Mouse (Mus musculus) stomach, embryonic 14.5 days (tissue): ENCODE data around the gene Bicdl2. TPM values are rescaled to one million over a fixed set of nuclear protein-coding genes. Genes with fewer than 3 reads are reported as not detected.

Source experiments
- ATAC-seq: fragments of 200-750 bp; cut with Nextera tagmentation; 2 replicates; pipeline ENCODE4 v1.8.0; 2017; ENCODE audit warnings: low read depth, moderate TSS enrichment; ENCODE audit not compliant: insufficient number of reproducible peaks, insufficient read depth, low FRiP score
- H3K27ac ChIP-seq: fragments of 300-500 bp; sonication (generic); 2 replicates; pipeline ENCODE4 v1.5.1; 2014; ENCODE audit warnings: mild to moderate bottlenecking, low read length, moderate library complexity, mixed read lengths
- H3K27me3 ChIP-seq: fragments of 300-500 bp; sonication (generic); 2 replicates; pipeline ENCODE4 v1.6.1; 2014; ENCODE audit warnings: low read length, control low read depth, mixed read lengths; ENCODE audit not compliant: control insufficient read depth, insufficient read depth
- H3K36me3 ChIP-seq: fragments of 300-500 bp; sonication (generic); 2 replicates; pipeline ENCODE4 v1.6.1; 2014; ENCODE audit warnings: mild to moderate bottlenecking, control low read depth, low read length, moderate library complexity, mixed read lengths; ENCODE audit not compliant: control insufficient read depth, insufficient read depth
- H3K4me1 ChIP-seq: fragments of 300-500 bp; sonication (generic); 2 replicates; pipeline ENCODE4 v1.6.1; 2014; ENCODE audit warnings: low read length, control low read depth, mixed read lengths; ENCODE audit not compliant: control insufficient read depth, insufficient read depth
- H3K4me2 ChIP-seq: fragments of 300-500 bp; sonication (generic); replicated peaks from 2 replicates; pipeline ENCODE4 v1.6.1; 2014; ENCODE audit warnings: low read depth, low read length, control low read depth
- H3K4me3 ChIP-seq: fragments of 300-500 bp; sonication (generic); 2 replicates; pipeline ENCODE4 v1.5.1; 2014; ENCODE audit warnings: low read depth, low read length, control low read depth
- H3K9ac ChIP-seq: fragments of 300-500 bp; sonication (generic); replicated peaks from 2 replicates; pipeline ENCODE4 v1.6.1; 2014; ENCODE audit warnings: low read depth, mild to moderate bottlenecking, control low read depth, low read length, moderate library complexity, mixed read lengths
- H3K9me3 ChIP-seq: fragments of 300-500 bp; sonication (generic); 2 replicates; pipeline ENCODE4 v1.6.1; 2016; ENCODE audit warnings: low read depth, low read length, control low read depth; ENCODE audit not compliant: control insufficient read depth
- WGBS: fragments of 180-500 bp; shearing (Covaris S2); extraction: QIAGEN DNeasy Blood & Tissue Kit; methylation state at CpG from one replicate; pipeline ENCODE4 v1.1.7; 2014; 5-methylcytosine and 5-hydroxymethylcytosine counted together
- polyA plus RNA-seq: library from polyadenylated mRNA; unstranded; fragments of >200 nt; fragmentation: Nextera tagmentation; extraction: Ambion mirVana; gene quantifications from 2 replicates; pipeline ENCODE4 v1.2.1, GENCODE M21; 2014

Gene Bicdl2
- polyA plus RNA-seq, 1 experiment from 2014 or later = 2.4 TPM

- 86% methylated on average over 7 of the region's 7 CpGs for WGBS
- H3K4me1 ChIP-seq = peaks cover 18% of the 10 kb centered on the region; the same call in 1 of the 2 replicates
- H3K4me2 ChIP-seq = no peak overlapping the region
Observed at GRCm38 (mm10) chr17:23670516-23671074, 10.3 kb downstream of the Bicdl2 start.

GRCm38 (mm10) chr17:23671519-23671918 lies 11.2 kb downstream of the Bicdl2 start:
- WGBS = 97% methylated on average over 3 of the region's 3 CpGs

More at GRCm38 (mm10) chr17:23670516-23671074, 10.3 kb downstream of the Bicdl2 start:
- no peak for ATAC-seq
- Histone ChIP-seq H3K4me3 (no peak overlapping the region), H3K9ac (no peak overlapping the region), H3K27ac (no peak overlapping the region), H3K36me3 (peaks cover 29% of the 10 kb centered on the region), H3K27me3 (no peaks in the 10 kb centered on the region), H3K9me3 (no peaks in the 10 kb centered on the region)

GRCm38 (mm10) chr17:23672761-23673160 lies 12.5 kb downstream of the Bicdl2 start:
- H3K4me1 ChIP-seq = peaks cover 29% of the 10 kb centered on the region; the same call in 1 of the 2 replicates
- H3K4me3 ChIP-seq = peak overlapping the region; percentile 54; the same call in 1 of the 2 replicates
- peaks cover 23% of the 10 kb centered on the region for H3K36me3 ChIP-seq
- no peaks in the 10 kb centered on the region for H3K9me3 ChIP-seq
- no peak overlapping the region for H3K9ac ChIP-seq
- H3K4me2 ChIP-seq = peak overlapping the region; percentile 72
- no peak overlapping the region for H3K27ac ChIP-seq
- ATAC-seq = no peak
- 63% methylated on average over 3 of the region's 3 CpGs for WGBS
- H3K27me3 ChIP-seq = no peaks in the 10 kb centered on the region

More at GRCm38 (mm10) chr17:23671519-23671918, 11.2 kb downstream of the Bicdl2 start:
- Histone ChIP-seq H3K9ac (no peak overlapping the region), H3K4me3 (no peak overlapping the region), H3K4me1 (peaks cover 27% of the 10 kb centered on the region; the same call in 1 of the 2 replicates), H3K27ac (no peak overlapping the region), H3K27me3 (no peaks in the 10 kb centered on the region), H3K9me3 (no peaks in the 10 kb centered on the region), H3K36me3 (peaks cover 28% of the 10 kb centered on the region), H3K4me2 (no peak overlapping the region)
- no peak for ATAC-seq

GRCm38 (mm10) chr17:23673424-23674073 lies 13.2 kb downstream of the Bicdl2 start, which contains the start of the genes Hcfc1r1 and Thoc6:
Gene Hcfc1r1 (plus strand): TSS chr17:23673596.
Gene Thoc6 (minus strand): TSS chr17:23673882.
- Histone ChIP-seq H3K9ac (peak within 1 kb of the TSS; percentile 47; the same call in 1 of the 2 replicates), H3K4me2 (peak within 1 kb of the TSS; percentile 72), H3K27me3 (no peaks in the 10 kb centered on the region), H3K27ac (peak within 1 kb of the TSS; percentile 68; the same call in 1 of the 2 replicates), H3K4me3 (peak within 1 kb of the TSS; percentile 54), H3K4me1 (peaks cover 29% of the 10 kb centered on the region; the same call in 1 of the 2 replicates), H3K36me3 (peaks cover 17% of the 10 kb centered on the region), H3K9me3 (no peaks in the 10 kb centered on the region)
- ATAC-seq = peak; percentile 91
- WGBS = 0% methylated on average over 45 of the region's 45 CpGs

- Histone ChIP-seq H3K27me3 (peaks cover 8% of the 10 kb centered on the region; the same call in 1 of the 2 replicates), H3K36me3 (peaks cover 9% of the 10 kb centered on the region; the same call in 1 of the 2 replicates), H3K9me3 (no peaks in the 10 kb centered on the region), H3K4me3 (peak overlapping the region; percentile 54), H3K27ac (peak overlapping the region; percentile 35; the same call in 1 of the 2 replicates), H3K4me2 (peak overlapping the region; percentile 72), H3K4me1 (peaks cover 29% of the 10 kb centered on the region; the same call in 1 of the 2 replicates), H3K9ac (no peak overlapping the region; the same call in 1 of the 2 replicates)
- no peak for ATAC-seq
- WGBS = 28% methylated on average over 9 of the region's 9 CpGs
Observed at GRCm38 (mm10) chr17:23674271-23674952, 14.1 kb downstream of the Bicdl2 start.

- peak overlapping the region; percentile 72 for H3K4me2 ChIP-seq
- H3K36me3 ChIP-seq = peaks cover 2% of the 10 kb centered on the region; the same call in 1 of the 2 replicates
- WGBS = 32% methylated on average over 5 of the region's 5 CpGs
- no peak overlapping the region for H3K9ac ChIP-seq
- H3K4me3 ChIP-seq = no peak overlapping the region; the same call in 1 of the 2 replicates
- ATAC-seq = no peak
- peaks cover 13% of the 10 kb centered on the region for H3K27me3 ChIP-seq
- H3K9me3 ChIP-seq = no peaks in the 10 kb centered on the region
- peaks cover 29% of the 10 kb centered on the region; the same call in 1 of the 2 replicates for H3K4me1 ChIP-seq
- peak overlapping the region; percentile 35; the same call in 1 of the 2 replicates for H3K27ac ChIP-seq
Observed at GRCm38 (mm10) chr17:23675127-23675526, 14.8 kb downstream of the Bicdl2 start.

GRCm38 (mm10) chr17:23675564-23676281 lies 15.4 kb downstream of the Bicdl2 start:
- Histone ChIP-seq H3K4me3 (peak overlapping the region; percentile 43), H3K27me3 (peaks cover 15% of the 10 kb centered on the region), H3K27ac (no peak overlapping the region), H3K9ac (0 out of 2 replicates have a peak overlapping the region, but pooled peaks have one; percentile 2), H3K9me3 (no peaks in the 10 kb centered on the region), H3K4me2 (peak overlapping the region; percentile 89), H3K4me1 (peaks cover 29% of the 10 kb centered on the region; the same call in 1 of the 2 replicates), H3K36me3 (no peaks in the 10 kb centered on the region)
- WGBS = 14% methylated on average over 14 of the region's 15 CpGs
- no peak for ATAC-seq
